Mouse (Mus musculus) mouse embryonic stem cell (cell line): Measurements from ENCODE around the gene Cnfn.

Source experiments
- in situ Hi-C, 2 experiments: fragments of 300-500 bp; cut with MboI; formaldehyde crosslinking; loops; 1 replicate in 1 of 2; 3 replicates in 1 of 2; pipeline ENCODE4 v1.14.3; 2019 to 2020; ENCODE audit warnings: low sequenced_read_pairs in 2 of 2, low pct_unique_long_range_greater_than_20kb in 1 of 2, mixed read lengths in 1 of 2; ENCODE audit not compliant: unreplicated experiment in 1 of 2

Cnfn gene

GRCm38 (mm10) chr7:25369058-25369749 lies at the start of gene Cnfn:
Gene Cnfn (minus strand): TSS chr7:25369724.
- in situ Hi-C loops = no loop called here

- in situ Hi-C loops = no loop called here
These were observed 48.1 kb upstream of the Cnfn start for GRCm38 (mm10) chr7:25417597-25417996.

- in situ Hi-C loops = no loop called here
These were observed 43.4 kb upstream of the Cnfn start, which contains the start of gene Cxcl17 for GRCm38 (mm10) chr7:25412833-25413441. Gene Cxcl17 (minus strand): TSS chr7:25412886.

- in situ Hi-C loops = no loop called here
These were observed 42.3 kb upstream of the Cnfn start for GRCm38 (mm10) chr7:25411861-25412260.

GRCm38 (mm10) chr7:25410969-25411615 lies 41.6 kb upstream of the Cnfn start:
- in situ Hi-C loops = no loop called here

GRCm38 (mm10) chr7:25409114-25409760 lies 39.7 kb upstream of the Cnfn start:
- in situ Hi-C loops = no loop called here

- in situ Hi-C loops = no loop called here
These were observed 36.9 kb upstream of the Cnfn start for GRCm38 (mm10) chr7:25406468-25406867.

- in situ Hi-C loops = no loop called here
These were observed 33.2 kb upstream of the Cnfn start for GRCm38 (mm10) chr7:25402671-25403101.

- in situ Hi-C loops = no loop called here
These were observed 32.5 kb upstream of the Cnfn start for GRCm38 (mm10) chr7:25401986-25402385.

GRCm38 (mm10) chr7:25401551-25401950 lies 32.0 kb upstream of the Cnfn start:
- in situ Hi-C loops = no loop called here

- in situ Hi-C loops = loop anchor here in 1 of 2 experiments (25.0 kb wide), 1 partner anchor 412 kb away; no protein-coding TSS in a partner anchor
These were observed 29.5 kb upstream of the Cnfn start for GRCm38 (mm10) chr7:25399028-25399427.

- in situ Hi-C loops = loop anchor here in 1 of 2 experiments (25.0 kb wide), 1 partner anchor 411 kb away; no protein-coding TSS in a partner anchor
These were observed 29.1 kb upstream of the Cnfn start, which contains the start of gene Lipe for GRCm38 (mm10) chr7:25398610-25399009. Gene Lipe (minus strand): TSS chr7:25398710.

GRCm38 (mm10) chr7:25396621-25397020 lies 27.1 kb upstream of the Cnfn start:
- in situ Hi-C loops = loop anchor here in 1 of 2 experiments (25.0 kb wide), 1 partner anchor 409 kb away; no protein-coding TSS in a partner anchor

- in situ Hi-C loops = loop anchor here in 1 of 2 experiments (25.0 kb wide), 1 partner anchor 409 kb away; no protein-coding TSS in a partner anchor
These were observed 26.3 kb upstream of the Cnfn start for GRCm38 (mm10) chr7:25395558-25396521.

GRCm38 (mm10) chr7:25395186-25395557 lies 25.6 kb upstream of the Cnfn start:
- in situ Hi-C loops = loop anchor here in 1 of 2 experiments (25.0 kb wide), 1 partner anchor 408 kb away; no protein-coding TSS in a partner anchor

GRCm38 (mm10) chr7:25394754-25395153 lies 25.2 kb upstream of the Cnfn start:
- in situ Hi-C loops = loop anchor here in 1 of 2 experiments (25.0 kb wide), 1 partner anchor 407 kb away; no protein-coding TSS in a partner anchor

- in situ Hi-C loops = loop anchor here in 1 of 2 experiments (25.0 kb wide), 1 partner anchor 406 kb away; no protein-coding TSS in a partner anchor
These were observed 24.1 kb upstream of the Cnfn start for GRCm38 (mm10) chr7:25393451-25394210.
